Mouse (Mus musculus): ENCODE data around the gene Msh3. TPM values are rescaled to one million over a fixed set of nuclear protein-coding genes. Genes with fewer than 3 reads are reported as not detected.

Msh3 gene
- total RNA-seq, 2 experiments from 2014 or later: 30.3 to 46.4 TPM

Other genes starting within 250 kb of the Msh3 start
- gene Rasgrf2, start 223.3 kb downstream of the Msh3 start, total RNA-seq (2015): 1.3 and 2.1 TPM in 2 replicates
- 0.17 and 1.2 TPM in 2 replicates for gene Rasgrf2, start 223.3 kb downstream of the Msh3 start, total RNA-seq (2017)
- not detected in 2 replicates for gene Gm20379, start 49.0 kb downstream of the Msh3 start, total RNA-seq (2015)
- not detected in 2 replicates for gene Gm20379, start 49.0 kb downstream of the Msh3 start, total RNA-seq (2017)
- 22.1 and 24.7 TPM in 2 replicates for gene Dhfr, start 277 bp downstream of the Msh3 start, total RNA-seq (2015)
- 21.5 and 22.6 TPM in 2 replicates for gene Dhfr, start 277 bp downstream of the Msh3 start, total RNA-seq (2017)
- not detected in 2 replicates for gene Ankrd34b, start 70.9 kb upstream of the Msh3 start, total RNA-seq (2015)
- 0.03 TPM in 1 of 2 replicates, not detected in the other for gene Ankrd34b, start 70.9 kb upstream of the Msh3 start, total RNA-seq (2017)
- 7.2 and 9.1 TPM in 2 replicates for gene Fam151b, start 129.0 kb upstream of the Msh3 start, total RNA-seq (2015)
- 5.6 and 7.1 TPM in 2 replicates for gene Fam151b, start 129.0 kb upstream of the Msh3 start, total RNA-seq (2017)
- 5.1 and 7.9 TPM in 2 replicates for gene Zfyve16, start 175.9 kb upstream of the Msh3 start, total RNA-seq (2015)
- 4.7 and 7.1 TPM in 2 replicates for gene Zfyve16, start 175.9 kb upstream of the Msh3 start, total RNA-seq (2017)
- gene Spz1, start 221.2 kb upstream of the Msh3 start, total RNA-seq (2015): not detected in 2 replicates
- not detected in 2 replicates for gene Spz1, start 221.2 kb upstream of the Msh3 start, total RNA-seq (2017)

Measured in megakaryocyte progenitor cell, adult 5-6 weeks (primary cell).